Mouse (Mus musculus) megakaryocyte, embryonic 14.5 days (primary cell): Measurements from ENCODE around the gene Slc7a5. TPM values are rescaled to one million over a fixed set of nuclear protein-coding genes. Genes with fewer than 3 reads are reported as not detected.
A peak's percentile ranks its signal among the peaks of the same experiment; 100 is the strongest.

Experiments
- H3K27me3 ChIP-seq: replicated peaks from 2 replicates; pipeline ENCODE3; 2012; ENCODE audit warnings: inconsistent platforms
- H3K36me3 ChIP-seq: replicated peaks from 2 replicates; pipeline ENCODE3; 2012; ENCODE audit warnings: low read length, inconsistent platforms, mixed read lengths
- H3K4me1 ChIP-seq: 2 replicates; pipeline ENCODE4 v1.6.1; 2012; ENCODE audit warnings: inconsistent platforms
- H3K4me3 ChIP-seq: replicated peaks from 2 replicates; pipeline ENCODE3; 2012; ENCODE audit warnings: moderate library complexity, mild to moderate bottlenecking, inconsistent platforms
- H3K9me3 ChIP-seq: 2 replicates; pipeline ENCODE4 v1.6.1; 2012; ENCODE audit warnings: inconsistent platforms
- FLI1 ChIP-seq: IDR thresholded peaks from 2 replicates; pipeline ENCODE4 v1.6.1; 2012; ENCODE audit warnings: low read length, inconsistent platforms, mixed read lengths
- GATA1 ChIP-seq: IDR thresholded peaks from 3 replicates; pipeline ENCODE4 v1.6.1; 2012; ENCODE audit warnings: mixed read lengths, low read length, inconsistent platforms, borderline replicate concordance
- polyA plus RNA-seq: library from polyadenylated mRNA; stranded (reverse); fragments of >175 nt; gene quantifications from 2 replicates; pipeline ENCODE4 v1.2.3, GENCODE M21; 2012; ENCODE audit warnings: low replicate concordance; ENCODE audit not compliant: insufficient read depth

Gene Slc7a5
- polyA plus RNA-seq, 1 experiment: 77.3 TPM

DNA sequence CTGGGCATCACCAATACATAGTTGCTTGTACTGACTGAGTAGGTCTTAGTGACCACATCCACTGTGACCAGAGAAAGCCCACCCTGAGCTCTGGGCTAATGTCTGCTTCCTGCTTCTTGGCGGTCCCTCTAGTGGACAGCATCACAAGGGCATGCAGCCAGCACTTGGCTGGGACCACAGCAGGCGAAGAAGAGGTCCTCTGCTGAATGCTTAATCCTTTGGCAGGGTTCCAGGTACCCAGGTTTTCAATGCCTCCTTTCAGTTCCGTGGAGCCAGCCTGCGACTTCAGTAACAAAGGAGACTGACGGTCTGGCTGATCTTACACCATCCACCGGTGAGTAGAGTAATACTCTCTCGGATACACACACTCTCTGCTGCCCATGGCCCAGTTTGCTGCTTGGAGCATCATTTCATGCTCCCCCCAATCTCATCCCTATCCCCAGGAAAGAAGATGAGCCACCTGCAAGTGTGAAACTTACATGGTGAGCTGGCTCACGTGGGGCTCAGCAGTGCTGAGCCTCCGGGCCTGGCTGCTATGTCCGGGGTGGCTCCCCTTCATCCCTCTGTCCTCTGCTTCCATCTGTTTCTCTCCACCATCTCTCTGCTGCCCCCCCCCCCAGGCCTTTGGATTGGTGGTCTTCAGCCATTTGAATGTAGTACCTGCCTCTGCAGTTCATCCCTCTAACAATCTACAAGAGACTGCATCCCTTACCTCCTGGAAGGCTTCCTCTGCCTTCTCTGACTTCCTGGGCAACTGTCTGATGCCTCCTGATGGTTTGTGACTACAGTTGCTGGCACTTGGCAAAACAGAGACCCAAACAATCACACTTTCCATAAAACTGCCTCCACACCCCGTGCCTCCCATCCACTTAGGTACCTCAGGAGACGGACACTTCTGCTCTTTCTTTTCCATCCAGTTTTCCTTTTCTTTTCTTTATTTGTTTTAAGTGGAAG, 28.1 kb upstream of the Slc7a5 start:
- Histone ChIP-seq H3K27me3 (no peaks in the 10 kb centered on the region), H3K9me3 (peaks cover 5% of the 10 kb centered on the region), H3K36me3 (peaks cover 44% of the 10 kb centered on the region), H3K4me1 (peaks cover 83% of the 10 kb centered on the region), H3K4me3 (no peak overlapping the region)
- TF ChIP-seq GATA1 (no peak), FLI1 (no peak)

DNA sequence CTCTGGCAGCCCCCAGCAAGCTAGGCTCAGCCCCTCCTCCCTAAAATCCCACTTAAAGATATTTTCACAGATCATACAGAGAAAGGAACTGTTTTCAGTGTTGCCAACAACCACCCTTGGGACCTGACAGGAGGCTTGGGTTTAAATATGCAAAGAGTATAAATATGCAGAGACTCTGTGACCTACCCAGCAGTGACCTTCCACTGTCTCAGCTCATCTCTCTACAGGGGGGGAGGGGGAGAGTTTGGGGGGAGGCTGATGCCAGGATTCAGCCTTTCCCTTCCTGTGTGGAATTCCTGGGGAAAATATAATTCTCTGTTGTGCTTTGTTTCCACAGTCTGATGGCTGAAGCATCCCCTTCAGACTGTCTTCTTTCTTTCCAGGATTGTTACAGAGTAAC, 27.4 kb upstream of the Slc7a5 start:
- H3K36me3 ChIP-seq: peaks cover 44% of the 10 kb centered on the region
- H3K4me1 ChIP-seq: peaks cover 85% of the 10 kb centered on the region
- no peak for TF ChIP-seq GATA1
- TF ChIP-seq FLI1: no peak
- peaks cover 5% of the 10 kb centered on the region for H3K9me3 ChIP-seq
- no peak overlapping the region for H3K4me3 ChIP-seq
- H3K27me3 ChIP-seq: no peaks in the 10 kb centered on the region

DNA sequence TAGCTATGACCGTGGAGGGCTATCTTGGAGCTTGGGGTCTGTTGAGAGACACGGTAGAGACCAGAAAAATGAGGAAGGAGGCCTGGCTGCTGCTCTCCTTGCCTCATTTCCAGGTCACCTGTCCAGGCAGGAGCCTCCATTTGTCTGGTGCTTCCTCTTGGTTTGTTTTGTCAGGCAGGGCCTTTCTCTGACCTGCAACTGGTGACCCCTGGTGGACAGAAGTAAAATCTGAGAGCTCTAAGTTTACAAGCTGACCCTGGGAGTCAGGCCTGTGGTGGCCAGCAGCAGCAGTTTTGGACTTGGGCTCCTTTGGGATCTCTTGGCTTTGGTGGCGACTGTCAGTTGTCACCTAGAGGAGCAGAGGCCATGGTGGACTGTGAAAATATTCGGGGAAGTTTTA, 27.0 kb upstream of the Slc7a5 start:
- H3K36me3 ChIP-seq: peaks cover 42% of the 10 kb centered on the region
- peaks cover 5% of the 10 kb centered on the region for H3K9me3 ChIP-seq
- H3K4me1 ChIP-seq: peaks cover 81% of the 10 kb centered on the region
- no peak for TF ChIP-seq FLI1
- no peak for TF ChIP-seq GATA1
- H3K4me3 ChIP-seq: no peak overlapping the region
- H3K27me3 ChIP-seq: no peaks in the 10 kb centered on the region

DNA sequence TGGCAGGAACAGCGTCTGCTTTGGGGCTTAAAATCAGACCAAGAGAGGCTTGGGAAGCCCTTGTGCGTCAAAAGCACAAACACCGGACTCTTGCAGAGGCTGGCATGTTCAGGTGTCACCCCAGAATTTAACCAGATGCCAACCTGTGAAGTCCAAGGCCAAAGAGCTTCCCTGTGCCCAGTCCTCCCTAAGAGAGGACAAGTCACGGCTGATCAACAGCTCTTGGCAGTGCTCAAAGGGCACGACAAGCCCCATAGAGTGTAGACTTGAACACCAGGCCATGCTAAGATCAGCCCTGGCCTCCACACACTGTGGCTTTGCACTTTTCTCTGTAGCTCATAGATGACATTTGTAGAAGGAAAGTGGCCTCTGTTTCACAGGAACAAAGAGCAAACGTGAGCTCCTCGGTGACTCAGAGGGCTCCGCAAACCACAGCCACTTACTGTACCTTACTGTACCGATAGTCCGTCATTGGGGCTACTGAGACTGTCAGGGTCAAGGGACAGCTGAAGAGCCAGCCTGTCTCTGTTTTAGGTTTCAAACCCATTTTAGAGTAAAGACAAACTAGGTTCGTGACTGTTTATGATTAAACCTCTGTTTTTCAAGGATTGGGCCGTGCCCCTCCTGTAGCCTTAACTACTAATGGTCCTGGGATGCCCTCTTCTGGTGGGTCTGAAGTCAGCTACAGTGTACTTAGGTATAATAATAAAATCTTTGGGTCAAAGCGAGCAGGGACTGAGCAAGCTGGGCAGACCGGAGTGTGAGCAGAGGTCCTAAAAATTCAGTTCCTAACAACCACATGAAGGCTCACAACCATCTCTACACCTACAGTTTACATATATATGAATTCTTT, 25.4 kb upstream of the Slc7a5 start:
- H3K36me3 ChIP-seq: peaks cover 29% of the 10 kb centered on the region
- TF ChIP-seq FLI1: no peak
- no peak for TF ChIP-seq GATA1
- H3K27me3 ChIP-seq: no peaks in the 10 kb centered on the region
- no peak overlapping the region for H3K4me3 ChIP-seq
- H3K9me3 ChIP-seq: peaks cover under 1% of the 10 kb centered on the region
- peaks cover 80% of the 10 kb centered on the region for H3K4me1 ChIP-seq

DNA sequence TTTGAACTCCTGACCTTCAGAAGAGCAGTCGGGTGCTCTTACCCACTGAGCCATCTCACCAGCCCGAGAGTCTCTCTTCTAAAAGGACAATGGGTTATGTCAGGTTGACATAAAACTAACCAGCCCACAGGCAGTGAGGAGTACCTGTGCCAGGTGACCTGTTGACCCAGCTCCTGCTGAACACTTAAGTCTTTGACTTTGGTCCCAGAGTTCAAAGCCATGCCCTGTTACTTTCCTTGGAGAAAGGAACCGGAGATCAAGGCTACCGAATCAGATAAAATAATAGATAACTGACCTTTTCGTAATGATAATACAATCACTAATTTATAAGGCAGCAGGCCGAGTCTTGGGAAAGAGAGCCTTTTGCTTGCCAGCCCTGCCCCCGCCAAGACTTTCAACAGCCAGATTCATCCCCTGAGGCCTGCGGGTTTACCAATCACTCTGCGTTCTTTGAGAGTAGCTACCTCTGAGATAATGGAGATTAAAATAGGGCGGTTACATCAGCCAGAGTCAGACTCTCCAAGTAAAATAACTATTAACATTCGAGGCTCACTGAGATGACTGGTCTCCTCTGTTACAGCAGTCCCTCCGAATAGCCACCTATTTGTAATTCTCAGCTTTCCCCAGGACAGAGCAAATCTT, 24.7 kb upstream of the Slc7a5 start:
- Histone ChIP-seq H3K9me3 (no peaks in the 10 kb centered on the region), H3K27me3 (no peaks in the 10 kb centered on the region), H3K4me1 (peaks cover 81% of the 10 kb centered on the region), H3K36me3 (peaks cover 22% of the 10 kb centered on the region), H3K4me3 (no peak overlapping the region)
- TF ChIP-seq FLI1 (no peak), GATA1 (no peak)

DNA sequence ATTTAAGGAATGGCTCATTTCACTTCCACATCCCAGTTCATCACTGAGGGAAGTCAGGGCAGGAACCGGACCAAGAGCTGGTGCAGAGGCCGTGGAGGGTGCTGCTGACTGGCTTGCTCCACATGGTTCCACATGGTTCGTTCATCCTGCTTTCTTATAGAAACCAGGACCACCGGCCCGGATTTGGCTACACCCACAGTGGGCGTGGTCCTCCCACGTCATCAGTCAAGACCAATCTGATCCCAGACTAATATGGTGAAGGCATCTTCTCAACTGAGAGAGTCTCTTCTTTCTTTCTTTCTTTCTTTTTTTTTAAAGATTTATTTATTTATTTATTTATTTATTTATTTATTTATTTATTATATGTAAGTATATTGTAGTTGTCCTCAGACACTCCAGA, 24.1 kb upstream of the Slc7a5 start:
- Histone ChIP-seq H3K4me1 (peaks cover 84% of the 10 kb centered on the region), H3K36me3 (peaks cover 17% of the 10 kb centered on the region), H3K9me3 (no peaks in the 10 kb centered on the region), H3K27me3 (no peaks in the 10 kb centered on the region), H3K4me3 (peak overlapping the region; percentile 81)
- TF ChIP-seq GATA1 (no peak), FLI1 (no peak)

DNA sequence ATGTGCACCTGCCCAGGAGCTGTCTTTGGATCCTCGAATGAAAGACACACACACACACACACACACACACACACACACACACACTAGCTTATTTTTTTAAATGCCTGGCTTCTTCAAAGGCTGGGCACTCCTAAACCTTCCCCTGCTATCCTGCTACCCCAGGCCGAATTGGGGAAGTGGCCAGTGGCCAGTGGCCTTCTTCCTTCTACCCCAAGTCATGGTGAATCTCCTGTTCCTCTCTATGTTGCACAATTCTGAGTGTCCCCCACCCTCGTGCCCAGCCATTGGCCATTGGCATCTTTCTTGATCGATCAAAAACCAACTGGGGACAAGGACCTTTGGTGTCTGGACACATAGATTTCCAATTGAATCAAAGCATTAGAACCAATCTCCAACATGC, 22.6 kb upstream of the Slc7a5 start:
- no peak overlapping the region for H3K4me3 ChIP-seq
- peaks cover 75% of the 10 kb centered on the region for H3K4me1 ChIP-seq
- H3K9me3 ChIP-seq: no peaks in the 10 kb centered on the region
- TF ChIP-seq GATA1 (no peak), FLI1 (no peak)
- H3K36me3 ChIP-seq: peaks cover 8% of the 10 kb centered on the region
- no peaks in the 10 kb centered on the region for H3K27me3 ChIP-seq

DNA sequence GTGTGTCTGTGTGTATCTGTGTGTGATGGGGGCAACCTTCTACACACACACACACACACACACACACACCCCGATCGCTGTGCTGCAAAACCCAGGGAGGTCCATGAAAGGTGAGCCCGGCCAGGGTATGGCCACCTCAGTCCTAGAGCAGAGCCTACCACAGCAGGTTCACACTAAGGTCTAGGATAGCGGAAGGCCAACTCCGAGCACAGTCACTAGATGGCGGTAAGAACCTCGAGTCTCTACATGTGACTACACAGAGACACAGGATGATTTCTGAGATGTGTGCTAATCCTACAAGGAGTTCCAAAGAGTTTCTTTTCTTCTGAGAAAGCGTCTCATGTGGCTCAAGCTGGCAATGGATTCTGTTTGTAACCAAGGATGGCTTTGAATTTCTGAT, 19.8 kb upstream of the Slc7a5 start:
- no peak for TF ChIP-seq GATA1
- TF ChIP-seq FLI1: no peak
- Histone ChIP-seq H3K4me1 (peaks cover 54% of the 10 kb centered on the region), H3K4me3 (no peak overlapping the region), H3K9me3 (no peaks in the 10 kb centered on the region), H3K27me3 (peaks cover 6% of the 10 kb centered on the region), H3K36me3 (peaks cover 21% of the 10 kb centered on the region)

DNA sequence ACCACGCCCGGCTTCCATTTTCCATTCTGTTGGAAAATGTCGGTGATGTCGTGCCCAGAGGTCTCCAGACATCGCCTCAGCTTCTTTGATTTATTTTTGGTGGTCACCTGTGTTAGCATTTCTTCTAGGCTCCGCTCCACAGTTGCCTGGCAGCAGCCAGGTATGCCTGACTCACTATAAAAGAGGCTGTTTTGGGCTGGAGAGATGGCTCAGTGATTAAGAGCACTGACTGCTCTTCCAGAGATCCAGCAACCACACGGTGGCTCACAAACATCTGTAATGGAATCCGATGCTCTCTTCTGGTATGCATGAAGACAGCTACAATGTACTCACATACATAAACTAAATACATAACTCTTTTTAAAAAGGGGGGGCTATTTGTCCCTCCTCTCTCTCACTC, 18.8 kb upstream of the Slc7a5 start:
- Histone ChIP-seq H3K9me3 (no peaks in the 10 kb centered on the region), H3K4me1 (peaks cover 46% of the 10 kb centered on the region), H3K36me3 (peaks cover 27% of the 10 kb centered on the region), H3K27me3 (peaks cover 14% of the 10 kb centered on the region), H3K4me3 (no peak overlapping the region)
- TF ChIP-seq FLI1 (no peak), GATA1 (no peak)
